Mouse (Mus musculus) brown adipose tissue, adult 24 weeks (tissue): ENCODE measurements around the gene AI661453. TPM values are rescaled to one million over a fixed set of nuclear protein-coding genes. Genes with fewer than 3 reads are reported as not detected.

ENCODE experiments used
- H3K27ac ChIP-seq: fragments of 200-500 bp; replicated peaks from 2 replicates; pipeline ENCODE4 v1.5.1; 2012; ENCODE audit warnings: low read depth, mild to moderate bottlenecking, low read length
- H3K4me1 ChIP-seq: fragments of 200-500 bp; 2 replicates; pipeline ENCODE4 v1.6.1; 2012; ENCODE audit warnings: low read length, mixed read lengths; ENCODE audit not compliant: control insufficient read depth, insufficient read depth, insufficient read length
- H3K4me3 ChIP-seq: fragments of 200-500 bp; 2 replicates; pipeline ENCODE4 v1.5.1; 2012; ENCODE audit warnings: low read depth, mild to moderate bottlenecking, low read length, moderate library complexity; ENCODE audit not compliant: insufficient read depth
- polyA plus RNA-seq: library from polyadenylated mRNA; stranded (reverse); fragments of >200 nt; gene quantifications from 2 replicates; pipeline ENCODE4 v1.2.4, GENCODE M21; 2012; ENCODE audit not compliant: missing spikeins, insufficient read depth, insufficient read length

The AI661453 gene
- polyA plus RNA-seq, 1 experiment: 0.48 TPM

DNA sequence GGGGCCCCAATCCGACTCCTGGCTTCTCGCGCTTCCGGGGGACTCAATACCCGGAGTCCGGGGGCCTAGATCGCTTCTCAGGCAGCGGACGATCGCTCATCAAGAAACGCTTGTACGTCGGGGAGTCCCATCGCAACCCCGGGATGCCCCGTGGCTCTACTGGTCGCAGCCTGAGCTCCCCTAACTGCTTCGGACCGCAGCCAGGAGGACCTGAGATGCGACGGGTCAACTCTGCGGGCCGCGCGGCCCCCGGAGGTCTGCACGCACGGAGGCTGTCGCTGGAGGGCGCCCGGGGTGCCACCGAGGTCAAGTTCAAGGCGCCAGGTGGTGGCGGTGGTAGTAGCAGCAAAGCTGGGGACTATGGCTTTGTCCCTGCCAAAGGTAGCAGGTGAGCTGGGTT is 32.1 kb downstream of the AI661453 start:
- Histone ChIP-seq H3K4me1 (no peaks in the 10 kb centered on the region), H3K27ac (no peak overlapping the region), H3K4me3 (0 out of 2 replicates have a peak overlapping the region, but pooled peaks have one; percentile 27)

DNA sequence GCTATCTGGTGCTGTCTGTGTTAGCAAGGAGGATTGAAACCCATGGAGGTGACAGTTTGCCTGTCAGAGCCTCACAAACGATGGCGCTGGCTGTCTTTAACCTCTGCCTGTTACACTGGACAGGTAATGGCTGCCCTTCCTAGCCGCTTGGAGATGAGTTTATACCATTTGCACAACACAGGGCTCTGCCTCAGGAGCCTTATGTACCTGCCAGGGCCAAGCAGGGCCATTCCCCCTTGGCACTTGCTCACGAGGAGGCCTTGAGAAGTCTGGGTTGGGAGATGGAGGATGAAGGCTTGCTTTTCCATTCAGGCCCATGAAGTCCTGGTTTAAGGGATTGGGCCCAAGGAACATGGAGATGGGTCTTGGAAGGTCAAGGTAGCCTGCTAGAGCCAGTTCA is 33.2 kb downstream of the AI661453 start:
- H3K4me1 ChIP-seq: no peaks in the 10 kb centered on the region
- no peak overlapping the region for H3K4me3 ChIP-seq
- no peak overlapping the region for H3K27ac ChIP-seq

DNA sequence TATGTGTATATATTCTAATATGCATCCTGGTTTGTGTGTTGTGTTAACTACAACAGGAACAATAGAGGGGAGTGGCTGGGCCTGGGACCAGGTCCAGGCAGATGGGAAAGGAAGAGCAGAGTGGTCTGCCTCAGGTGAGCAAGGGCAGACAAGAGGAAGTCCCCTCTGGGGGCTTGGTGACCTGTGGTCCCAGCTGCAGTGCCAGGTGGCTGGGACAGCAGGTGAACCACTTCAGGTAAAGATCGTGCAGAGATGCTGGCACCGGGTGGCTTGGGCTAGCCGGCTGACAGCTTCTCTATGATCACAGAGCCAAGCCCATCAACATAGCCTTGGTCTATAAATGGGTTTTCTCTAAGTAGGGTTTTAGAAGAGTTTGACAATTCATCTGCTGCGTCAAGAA is 33.7 kb downstream of the AI661453 start:
- H3K4me3 ChIP-seq: no peak overlapping the region
- H3K4me1 ChIP-seq: no peaks in the 10 kb centered on the region
- no peak overlapping the region for H3K27ac ChIP-seq

DNA sequence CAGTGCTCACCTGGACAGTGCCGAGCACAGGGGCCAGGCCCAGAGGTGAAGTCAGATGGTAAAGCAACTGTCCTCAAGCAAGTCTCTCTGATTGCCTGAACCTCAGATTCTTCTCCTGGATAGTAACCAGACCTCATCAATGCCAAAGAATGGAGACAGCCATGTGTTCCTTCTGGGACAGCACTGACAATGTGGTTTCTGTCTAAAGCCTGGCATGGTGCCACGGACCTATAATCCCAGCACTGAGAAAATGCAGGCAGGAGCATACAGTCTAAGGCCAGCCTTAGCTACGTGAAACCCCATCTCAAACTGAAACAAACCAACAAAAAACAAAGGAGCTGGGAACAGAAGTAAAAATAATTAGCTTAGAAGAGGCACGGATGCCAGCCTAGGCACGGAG is 34.3 kb downstream of the AI661453 start:
- H3K4me1 ChIP-seq: no peaks in the 10 kb centered on the region
- H3K27ac ChIP-seq: no peak overlapping the region
- H3K4me3 ChIP-seq: no peak overlapping the region

DNA sequence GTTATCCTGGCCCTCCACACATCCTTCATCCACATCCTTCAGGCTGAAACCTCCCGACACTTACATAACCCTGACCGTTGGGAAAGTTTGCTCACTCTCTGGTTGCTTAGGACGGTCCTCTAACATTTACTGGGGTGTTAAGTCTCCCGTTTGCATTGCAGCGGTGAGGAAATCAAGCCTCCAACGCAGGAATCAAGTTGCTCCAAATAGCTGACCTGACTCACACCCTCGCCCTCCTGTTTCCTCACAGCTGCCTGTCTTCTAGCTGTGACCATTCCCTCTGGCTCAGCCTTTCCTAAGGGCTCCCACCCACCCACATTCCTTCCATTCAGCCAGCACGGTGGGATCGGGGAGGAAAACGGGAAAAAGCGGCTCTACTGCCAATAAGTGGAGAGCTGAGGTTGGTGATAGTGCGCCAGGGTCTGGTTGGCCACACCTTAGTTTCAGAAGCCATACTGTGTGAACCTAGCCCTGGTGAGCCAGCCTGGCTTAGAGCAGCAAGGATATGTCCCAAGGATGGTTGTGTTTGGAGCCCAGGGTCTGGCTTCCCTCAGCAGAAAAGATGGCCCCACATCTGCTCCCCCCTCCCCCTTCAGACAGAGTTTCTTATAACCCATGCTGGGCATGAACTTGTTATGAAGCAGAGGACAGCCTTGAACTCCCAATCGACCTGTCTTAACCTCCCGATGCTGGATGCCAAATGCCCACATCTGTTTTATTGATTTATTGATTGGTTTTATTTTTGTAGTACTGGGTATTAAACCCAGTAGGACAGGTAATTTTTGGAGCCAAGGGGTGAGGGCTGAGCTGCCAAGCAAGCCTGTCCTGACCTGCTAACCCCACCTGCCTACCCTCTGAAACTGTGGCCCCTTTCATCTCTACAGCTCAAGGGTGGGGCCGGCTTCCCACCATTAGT is 36.3 kb downstream of the AI661453 start:
- Histone ChIP-seq H3K4me1 (no peaks in the 10 kb centered on the region), H3K27ac (no peak overlapping the region), H3K4me3 (no peak overlapping the region)

DNA sequence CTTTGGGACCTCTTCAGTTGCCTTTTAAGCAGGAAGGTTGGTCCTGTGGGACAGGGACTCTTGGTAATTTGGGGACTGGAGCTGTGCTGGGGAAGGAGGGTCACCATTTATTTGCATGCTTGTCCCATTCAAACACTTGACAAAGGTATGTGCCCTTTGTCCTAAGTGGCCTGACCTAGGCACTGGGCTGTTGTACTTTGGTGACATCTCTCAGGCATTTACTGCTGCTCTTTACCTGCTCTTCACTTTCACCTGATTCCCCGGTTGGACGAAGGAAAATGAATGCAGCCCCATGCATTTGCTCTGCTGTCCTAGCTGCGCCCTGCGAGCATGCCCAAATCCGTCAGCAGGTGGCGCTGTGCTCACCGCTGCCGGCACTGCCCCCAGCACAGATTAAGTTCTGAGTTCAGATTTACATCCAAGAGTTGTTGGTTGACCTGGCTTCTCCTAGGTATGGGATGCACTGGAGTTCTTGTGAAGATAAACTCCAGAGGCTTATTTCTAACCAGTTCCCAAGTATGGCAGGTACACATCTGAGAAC is 37.1 kb downstream of the AI661453 start:
- Histone ChIP-seq H3K4me3 (no peak overlapping the region), H3K4me1 (no peaks in the 10 kb centered on the region), H3K27ac (no peak overlapping the region)

DNA sequence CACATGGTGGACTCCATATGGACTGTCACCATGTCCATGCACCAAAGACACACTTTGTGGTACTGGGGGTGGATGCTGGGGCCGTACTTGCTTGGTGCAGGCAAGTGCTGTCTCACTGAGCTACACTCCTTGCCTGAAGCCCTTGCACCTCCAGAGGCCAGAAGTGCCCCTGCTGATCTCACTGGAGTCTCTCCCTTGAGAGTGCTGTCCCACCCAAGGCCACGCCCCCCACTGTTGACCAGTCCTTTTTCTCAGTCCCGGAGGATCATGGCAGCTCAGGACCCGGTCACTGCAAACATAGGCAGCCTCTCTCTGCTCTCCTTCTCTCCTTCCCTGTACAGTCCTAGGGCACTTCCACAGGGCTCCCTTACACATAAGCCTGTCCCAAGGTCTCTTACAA is 37.8 kb downstream of the AI661453 start:
- Histone ChIP-seq H3K27ac (no peak overlapping the region), H3K4me1 (no peaks in the 10 kb centered on the region), H3K4me3 (no peak overlapping the region)

DNA sequence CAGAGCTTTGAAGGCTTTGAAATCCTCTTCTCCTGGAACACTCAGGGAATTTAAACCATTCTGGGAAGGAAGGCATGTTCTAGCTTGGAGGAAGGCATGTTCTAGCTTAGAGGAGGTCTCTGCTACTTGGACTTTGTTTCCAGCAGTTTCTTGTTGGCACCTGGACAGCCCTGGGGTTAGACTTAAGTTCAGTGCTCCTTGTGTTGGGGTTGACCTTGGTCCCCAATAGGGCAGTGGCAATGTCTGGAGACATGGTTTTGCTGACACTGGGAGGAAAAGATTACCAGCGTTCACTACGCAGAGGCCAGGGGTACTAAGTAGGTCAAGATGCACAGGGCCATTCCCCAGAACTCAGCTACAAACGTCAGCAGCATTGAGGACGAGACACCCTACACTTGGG is 38.8 kb downstream of the AI661453 start:
- Histone ChIP-seq H3K27ac (no peak overlapping the region), H3K4me1 (no peaks in the 10 kb centered on the region), H3K4me3 (no peak overlapping the region)

DNA sequence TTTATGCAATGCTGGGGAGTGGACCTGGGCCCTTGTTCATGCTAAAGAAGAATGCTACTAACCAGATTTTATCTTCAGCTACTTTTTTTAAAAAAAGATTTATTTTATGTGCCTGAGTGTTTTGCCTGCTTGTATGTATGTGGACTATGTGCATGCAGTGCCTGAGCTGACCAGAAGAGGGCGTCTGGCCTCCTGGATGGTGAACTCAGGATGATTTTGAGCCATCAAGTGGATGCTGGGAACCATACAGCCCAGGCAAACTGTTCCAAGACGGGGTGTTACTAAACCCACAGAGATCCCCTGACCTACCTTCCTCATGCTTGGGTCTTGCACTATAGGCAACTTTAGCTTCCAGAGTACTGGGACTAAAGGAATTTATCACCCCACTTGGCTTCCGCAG is 39.3 kb downstream of the AI661453 start:
- no peak overlapping the region for H3K4me3 ChIP-seq
- H3K4me1 ChIP-seq: no peaks in the 10 kb centered on the region
- no peak overlapping the region for H3K27ac ChIP-seq

DNA sequence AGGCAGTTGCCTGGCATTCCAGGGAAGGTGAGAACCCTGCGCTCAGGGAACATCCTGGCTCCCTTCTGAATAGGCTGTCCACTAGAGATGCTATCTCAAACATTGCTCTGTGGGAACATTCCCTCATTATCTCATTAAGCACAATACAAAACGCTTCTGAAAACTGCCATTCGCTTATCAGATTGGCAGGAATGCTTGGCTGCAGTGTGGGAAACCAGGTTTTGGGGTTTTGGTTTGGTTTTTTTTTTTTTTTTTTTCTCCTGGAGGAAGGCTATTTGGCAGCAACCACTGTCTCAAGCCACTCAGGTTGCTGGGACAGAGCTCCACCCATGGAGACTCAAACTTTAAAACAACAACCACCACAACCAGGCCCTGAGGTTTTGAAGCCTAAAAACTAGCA is 43.5 kb downstream of the AI661453 start:
- H3K4me1 ChIP-seq: no peaks in the 10 kb centered on the region
- no peak overlapping the region for H3K27ac ChIP-seq
- no peak overlapping the region for H3K4me3 ChIP-seq

DNA sequence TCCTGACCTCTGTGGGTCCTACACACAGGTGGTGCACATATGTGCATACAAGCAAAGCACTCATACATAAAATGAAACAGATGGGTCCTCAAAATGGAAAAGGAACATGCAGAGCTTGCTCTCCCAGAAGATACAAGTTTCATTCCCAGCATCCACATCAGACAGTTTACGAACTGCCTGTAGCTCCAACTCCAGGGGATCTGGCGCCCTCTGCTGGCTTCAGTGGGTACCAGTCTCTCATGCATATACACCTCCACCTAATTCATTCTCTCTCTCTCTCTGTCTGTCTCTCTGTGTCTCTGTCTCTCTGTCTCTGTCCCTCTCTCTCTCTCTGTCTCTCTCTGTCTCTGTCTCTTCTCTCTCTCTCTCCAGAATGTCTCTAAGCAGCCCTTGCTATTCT is 46.0 kb downstream of the AI661453 start:
- no peaks in the 10 kb centered on the region; the same call in 1 of the 2 replicates for H3K4me1 ChIP-seq
- H3K4me3 ChIP-seq: no peak overlapping the region
- H3K27ac ChIP-seq: no peak overlapping the region

DNA sequence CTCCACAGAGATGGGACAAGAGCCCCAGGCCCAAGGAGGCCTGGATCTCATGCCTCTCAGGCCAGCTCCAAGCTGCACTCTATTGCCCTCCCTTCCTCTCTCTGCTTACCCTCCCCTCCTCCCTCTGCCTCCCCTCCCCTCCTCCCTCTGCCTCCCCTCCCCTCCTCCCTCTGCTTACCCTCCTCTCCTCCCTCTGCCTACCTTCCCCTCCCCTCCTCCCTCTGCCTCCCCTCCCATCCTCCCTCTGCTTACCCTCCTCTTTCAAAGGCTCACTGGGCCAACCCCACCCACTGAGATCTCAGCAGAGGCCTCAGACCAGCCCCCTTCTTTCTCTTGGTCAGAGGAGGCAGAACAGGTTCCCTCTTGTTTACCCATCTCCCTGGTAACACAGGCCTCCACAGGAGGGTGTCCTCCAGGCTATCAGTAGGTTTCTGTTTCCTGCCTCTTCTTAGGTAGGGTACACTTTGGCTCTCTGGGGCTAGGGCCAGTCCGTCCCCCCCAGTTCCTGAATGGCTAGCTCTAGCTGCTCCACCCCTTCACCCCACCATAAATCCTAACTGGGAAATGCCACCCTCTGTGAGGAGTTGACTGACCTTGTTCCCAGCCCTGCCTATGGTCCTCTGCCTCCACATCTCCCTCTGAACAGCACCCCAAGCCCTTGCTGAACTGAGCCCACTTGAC is 48.0 kb downstream of the AI661453 start:
- Histone ChIP-seq H3K27ac (no peak overlapping the region), H3K4me3 (no peak overlapping the region)

DNA sequence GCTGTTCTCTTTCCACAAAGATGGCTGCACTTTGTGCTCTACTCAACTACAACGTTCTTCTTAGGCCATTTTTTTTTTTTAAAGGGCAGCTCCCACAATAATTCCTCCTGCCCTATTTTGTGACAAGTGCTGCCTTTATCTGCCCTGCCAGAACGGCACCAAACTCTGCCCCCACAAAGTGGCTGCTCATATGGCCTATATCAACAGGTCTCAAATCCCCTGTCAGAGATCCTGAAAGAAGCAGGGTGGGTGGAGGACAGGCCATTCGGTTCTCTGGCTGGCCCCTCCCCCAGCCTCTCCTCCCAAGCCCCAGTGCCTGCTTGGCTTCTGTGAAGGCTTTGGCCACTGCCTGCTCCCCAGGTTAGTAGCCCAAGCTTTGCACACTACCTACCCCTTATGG is 48.6 kb downstream of the AI661453 start:
- Histone ChIP-seq H3K27ac (no peak overlapping the region), H3K4me3 (no peak overlapping the region), H3K4me1 (no peaks in the 10 kb centered on the region; the same call in 1 of the 2 replicates)

More for the DNA sequence above, 48.0 kb downstream of the AI661453 start:
- no peaks in the 10 kb centered on the region; the same call in 1 of the 2 replicates for H3K4me1 ChIP-seq

DNA sequence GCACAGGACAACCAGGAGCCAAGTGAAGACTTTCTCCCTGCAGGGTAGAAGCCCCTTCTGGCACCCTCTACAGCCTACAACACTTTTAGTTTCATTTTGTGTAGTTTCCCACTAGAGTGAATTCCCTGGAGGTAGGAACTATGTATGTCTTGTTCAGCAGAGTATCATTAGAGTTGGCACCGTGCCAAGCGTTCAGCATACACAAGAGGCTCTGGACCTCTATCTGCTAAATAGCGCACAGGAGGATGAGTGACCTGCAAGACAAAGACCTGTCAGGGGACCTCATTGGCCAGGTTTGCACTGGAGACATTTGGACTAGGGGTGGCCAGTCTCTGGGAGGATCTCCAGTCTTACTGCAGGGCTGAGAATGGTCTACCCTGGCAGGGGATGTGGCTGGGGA is 49.4 kb downstream of the AI661453 start:
- H3K4me1 ChIP-seq: no peaks in the 10 kb centered on the region; the same call in 1 of the 2 replicates
- H3K4me3 ChIP-seq: no peak overlapping the region

DNA sequence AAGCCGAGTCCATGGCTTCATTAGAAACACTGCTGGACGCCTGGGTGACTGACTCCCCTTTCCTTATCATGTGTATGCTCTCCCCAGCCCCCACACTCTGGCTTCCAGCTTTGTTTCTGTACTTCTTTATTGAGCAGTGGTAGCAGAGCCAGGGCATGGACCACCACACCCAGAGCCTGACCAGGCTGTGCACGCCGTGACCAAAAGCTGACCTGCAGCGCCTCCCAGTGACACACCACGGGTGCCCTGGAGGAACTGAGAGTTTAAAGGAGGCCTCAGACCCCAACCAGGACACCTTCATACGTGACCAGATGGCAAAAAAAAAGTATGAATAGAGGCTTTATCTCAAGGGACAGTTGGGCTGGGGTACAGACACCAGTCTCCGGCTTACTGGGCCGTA is 54.4 kb downstream of the AI661453 start:
- Histone ChIP-seq H3K27ac (no peak overlapping the region), H3K4me1 (no peaks in the 10 kb centered on the region; the same call in 1 of the 2 replicates), H3K4me3 (no peak overlapping the region)

More for the DNA sequence above, 49.4 kb downstream of the AI661453 start:
- H3K27ac ChIP-seq: no peak overlapping the region
